Mouse (Mus musculus) embryo, embryonic 11 days (tissue): ENCODE measurements at regions not wholly inside any gene's neighbourhood (a gene's known extent, or its start where the extent isn't known, plus 50 kb on each side); places are given as distances from the start of the nearest gene placed in this dataset.

Source experiments
- DNase-seq: peaks from one replicate; pipeline ENCODE4 v3.0.0-alpha.2; 2015

- no peak for DNase-seq
These were observed 587.2 kb upstream of the Galntl6 start for GRCm38 (mm10) chr8:59499618-59500017.

DNA sequence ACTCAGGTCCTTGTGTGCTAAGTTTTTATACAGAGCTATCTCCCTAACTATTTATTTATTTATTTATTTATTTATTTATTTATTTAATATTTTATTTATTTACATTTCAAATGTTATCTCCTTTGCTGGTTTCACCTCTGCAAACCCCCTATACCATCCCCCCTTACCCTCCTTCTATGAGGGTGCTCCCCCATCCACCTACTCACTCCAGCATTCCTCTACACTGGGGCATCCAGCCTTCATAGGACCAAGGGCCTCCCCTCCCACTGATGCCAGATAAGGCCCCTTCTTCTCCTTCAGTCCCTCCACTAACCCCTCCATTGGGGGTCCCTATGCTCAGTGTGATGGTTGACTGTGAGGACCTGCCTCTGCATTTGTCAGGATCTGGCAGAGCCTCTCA is 579.0 kb upstream of the Galntl6 start:
- no peak for DNase-seq

DNA sequence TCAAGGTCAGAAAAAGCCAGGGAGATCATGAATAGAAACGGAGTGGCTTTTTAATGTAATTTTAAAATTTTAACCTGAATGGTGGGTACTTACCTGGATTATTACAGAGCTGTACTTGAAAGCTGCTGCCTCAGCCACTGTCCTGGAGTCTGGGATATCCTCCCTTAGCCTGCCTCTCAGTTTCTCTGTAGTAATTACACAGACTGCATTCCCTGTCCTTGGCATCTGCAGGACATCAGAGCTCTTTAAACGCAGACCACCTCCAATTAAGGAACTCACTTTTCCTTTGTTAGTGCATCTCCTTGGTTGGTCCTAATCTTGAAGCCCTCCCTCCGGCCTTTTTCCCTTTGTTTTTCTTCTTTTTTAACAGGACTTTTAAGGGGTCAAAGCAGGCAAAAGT is 565.8 kb upstream of the Galntl6 start:
- DNase-seq: peak; percentile 8

GRCm38 (mm10) chr8:59474195-59474594 is 561.8 kb upstream of the Galntl6 start:
- no peak for DNase-seq

GRCm38 (mm10) chr8:59448622-59449021 is 536.2 kb upstream of the Galntl6 start:
- DNase-seq: no peak

GRCm38 (mm10) chr8:59403659-59404058 is 491.2 kb upstream of the Galntl6 start:
- DNase-seq: no peak

GRCm38 (mm10) chr8:59389706-59390105 is 477.3 kb upstream of the Galntl6 start:
- no peak for DNase-seq

DNA sequence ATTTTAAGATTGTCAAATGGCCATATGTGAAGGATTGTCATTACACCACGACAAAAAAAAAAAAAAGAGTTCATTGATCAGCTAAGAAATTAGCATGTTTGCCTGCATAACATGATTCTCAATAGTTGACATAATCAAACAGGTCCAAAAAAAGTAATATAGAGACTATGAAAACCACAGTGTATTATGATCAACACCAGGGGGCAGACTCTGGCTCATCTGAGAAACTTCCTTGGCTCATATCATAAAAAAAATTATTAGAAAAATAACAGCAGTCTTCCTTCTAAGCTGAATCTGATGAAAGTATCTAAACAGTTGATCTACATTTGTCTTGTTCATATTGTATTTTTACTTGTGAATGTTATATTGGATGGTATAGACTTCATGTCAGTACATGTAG is 472.3 kb upstream of the Galntl6 start:
- DNase-seq: no peak

DNA sequence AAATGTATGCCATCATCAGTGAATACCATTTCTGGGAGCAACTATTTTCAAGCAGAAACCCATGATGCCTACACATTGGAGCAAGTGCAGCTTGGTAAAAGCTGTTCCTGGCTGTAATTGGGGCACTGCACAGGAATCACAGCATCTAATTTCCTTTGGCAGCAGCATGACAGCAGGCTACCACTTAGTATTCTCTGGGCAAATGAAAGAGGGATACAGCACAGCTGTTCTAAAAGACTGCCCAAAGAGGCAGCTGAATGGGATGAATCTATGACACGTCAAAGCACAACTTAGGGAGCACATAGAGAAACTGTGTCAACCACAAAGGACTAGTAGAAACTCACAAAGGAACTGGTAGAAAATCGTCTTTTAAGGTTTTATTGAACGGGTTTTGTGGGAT is 440.5 kb upstream of the Galntl6 start:
- no peak for DNase-seq

DNA sequence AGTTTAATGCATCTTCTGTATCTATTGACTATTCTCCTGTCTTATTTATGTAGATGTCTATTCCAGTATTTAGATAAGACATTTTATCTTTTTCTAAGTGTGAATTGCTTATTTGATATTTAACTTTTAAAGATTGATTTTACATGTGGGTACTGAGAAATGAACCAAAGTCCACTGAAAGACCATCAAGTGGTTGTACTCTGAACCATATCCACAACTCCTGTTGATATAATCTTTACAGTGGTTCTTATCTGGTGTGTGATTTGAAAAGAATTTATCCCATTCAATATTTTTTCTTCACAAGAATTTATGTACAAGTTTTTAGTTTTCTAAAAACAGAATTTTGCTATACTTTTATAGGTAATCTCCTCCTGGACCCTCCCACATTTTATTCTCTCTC is 422.6 kb upstream of the Galntl6 start:
- no peak for DNase-seq
